Mouse (Mus musculus): Measurements from ENCODE around the gene Il17rb.

Il17rb gene

DNA sequence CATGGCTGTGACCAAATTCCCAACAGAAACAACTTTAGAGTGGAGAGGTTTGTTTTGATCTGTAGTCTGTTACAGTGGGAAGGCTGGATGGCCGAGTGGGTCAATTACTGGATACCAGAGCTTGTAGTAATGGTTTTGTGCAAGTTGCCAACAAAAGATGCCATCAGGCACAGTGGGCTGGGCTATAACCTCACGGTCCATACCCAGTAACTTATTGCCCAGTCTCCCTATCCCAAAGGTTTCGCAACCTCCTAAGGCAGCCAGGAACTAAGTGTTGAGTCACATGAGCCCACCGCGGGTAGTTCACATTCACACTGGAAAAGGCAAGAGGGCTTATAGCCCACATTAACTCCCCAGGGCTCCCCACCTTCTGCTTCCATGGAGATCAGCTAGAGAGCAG lies 8.0 kb upstream of the Il17rb start:
- DNase-seq (ENCODE audit: low read depth, low spot score), result no peak

- no peak for DNase-seq (ENCODE audit: low read depth, low spot score)
These were observed 6.3 kb upstream of the Il17rb start for GRCm38 (mm10) chr14:30015008-30015407.

- no peak for DNase-seq (ENCODE audit: low read depth, low spot score)
These were observed 5.8 kb upstream of the Il17rb start for GRCm38 (mm10) chr14:30014487-30014886.

GRCm38 (mm10) chr14:30011886-30012560 lies 3.3 kb upstream of the Il17rb start:
- DNase-seq (ENCODE audit: low read depth, low spot score), result no peak

- no peak for DNase-seq (ENCODE audit: low read depth, low spot score)
These were observed 1.3 kb upstream of the Il17rb start for GRCm38 (mm10) chr14:30009864-30010560.

DNA sequence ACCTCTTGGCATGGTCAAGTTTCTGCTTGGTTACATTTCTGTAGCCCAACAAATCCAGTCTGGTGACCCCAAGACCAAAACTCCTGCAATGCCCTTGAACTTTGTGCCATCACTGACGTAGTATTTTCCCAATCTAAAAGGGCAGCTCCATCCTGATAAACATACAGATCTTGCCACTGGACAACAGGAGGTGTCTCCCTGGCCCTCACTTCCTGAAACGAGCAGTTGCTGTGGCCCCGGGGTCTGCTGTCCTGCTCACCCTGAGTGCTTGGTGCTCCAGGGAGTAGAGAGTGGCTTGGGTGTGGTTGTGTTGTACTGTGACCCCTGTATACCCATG lies 9.3 kb downstream of the Il17rb start:
- no peak for DNase-seq (ENCODE audit: low read depth, low spot score)

DNA sequence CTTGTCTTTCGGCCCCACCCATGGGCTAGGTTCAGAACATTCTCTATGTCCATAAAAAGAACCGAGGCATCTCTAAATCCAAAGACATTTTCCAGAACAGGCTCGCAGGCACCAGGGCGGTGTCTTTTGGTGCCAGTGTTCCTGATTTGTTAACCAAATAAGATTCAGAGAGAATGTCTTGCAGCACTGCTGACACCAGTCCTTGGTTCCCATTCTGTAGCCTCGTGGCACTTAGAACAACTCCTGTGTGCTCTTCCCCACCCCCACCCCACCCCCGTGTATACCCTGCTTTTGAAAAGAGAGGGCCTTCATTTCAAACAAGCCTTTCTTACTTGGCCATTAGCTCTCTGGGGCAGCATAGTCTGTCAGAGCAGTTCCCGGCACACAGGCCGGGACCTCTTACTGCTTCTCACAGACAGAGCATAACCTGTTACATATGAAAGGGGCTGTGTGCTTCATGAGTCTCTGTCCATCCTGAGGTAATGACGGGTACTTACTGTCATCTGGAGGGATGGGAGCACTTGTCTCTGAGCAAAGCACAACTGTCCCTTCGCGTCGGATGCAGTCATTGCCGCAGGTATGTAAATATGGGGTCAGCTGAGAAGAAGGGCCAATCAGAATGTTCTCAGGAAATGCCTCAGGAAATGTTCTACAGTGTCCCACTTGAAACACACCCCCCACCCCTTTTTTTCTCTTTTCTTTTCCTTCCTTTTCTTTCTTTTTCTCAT lies 9.8 kb downstream of the Il17rb start:
- DNase-seq (ENCODE audit: low read depth, low spot score), result no peak

GRCm38 (mm10) chr14:29997345-29997744 lies 11.4 kb downstream of the Il17rb start:
- DNase-seq (ENCODE audit: low read depth, low spot score), result no peak

- DNase-seq (ENCODE audit: low read depth, low spot score), result no peak
These were observed 12.5 kb downstream of the Il17rb start for GRCm38 (mm10) chr14:29996000-29996751.

DNA sequence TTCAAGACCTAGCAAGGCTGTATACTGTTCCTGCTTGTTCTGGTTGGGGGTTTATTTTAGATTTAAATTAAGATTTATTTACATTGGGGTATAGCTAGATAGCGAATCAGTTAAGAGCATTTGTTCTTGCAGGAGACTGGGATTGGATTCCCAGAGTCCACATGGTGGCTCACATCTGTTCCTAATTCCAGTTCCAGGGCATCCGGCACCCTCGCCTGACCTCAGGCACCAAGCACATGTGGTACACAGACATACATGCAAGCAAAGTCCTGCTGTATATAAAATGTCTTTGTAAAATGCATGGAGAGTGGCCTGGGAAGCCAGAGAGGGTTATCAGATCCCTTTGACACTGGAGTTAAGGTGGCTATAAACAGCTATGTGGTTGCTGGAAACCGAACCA lies 13.7 kb downstream of the Il17rb start:
- DNase-seq (ENCODE audit: low read depth, low spot score), result peak; percentile 42

- no peak for DNase-seq (ENCODE audit: low read depth, low spot score)
These were observed 20.4 kb downstream of the Il17rb start for GRCm38 (mm10) chr14:29988337-29988736.

DNA sequence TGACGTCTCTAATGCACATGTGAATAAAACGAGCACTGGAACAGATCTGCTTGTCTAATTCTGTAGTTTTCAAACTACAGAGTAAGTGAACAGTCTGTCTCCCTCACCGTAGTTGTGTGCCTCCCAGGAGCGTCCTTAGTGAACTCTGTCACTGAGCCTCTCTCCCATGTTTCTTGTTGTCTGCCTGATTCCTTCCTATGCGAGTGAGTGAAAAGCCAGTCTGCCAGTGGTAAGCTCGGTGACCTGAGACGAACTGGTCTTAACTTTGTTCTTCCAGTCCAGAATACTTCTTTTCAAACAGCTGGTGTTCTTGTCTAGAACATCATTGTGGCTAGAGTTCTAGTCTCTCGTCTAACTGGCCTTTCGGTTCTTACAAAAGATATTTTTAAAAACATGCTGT lies 21.0 kb downstream of the Il17rb start:
- no peak for DNase-seq (ENCODE audit: low read depth, low spot score)

DNA sequence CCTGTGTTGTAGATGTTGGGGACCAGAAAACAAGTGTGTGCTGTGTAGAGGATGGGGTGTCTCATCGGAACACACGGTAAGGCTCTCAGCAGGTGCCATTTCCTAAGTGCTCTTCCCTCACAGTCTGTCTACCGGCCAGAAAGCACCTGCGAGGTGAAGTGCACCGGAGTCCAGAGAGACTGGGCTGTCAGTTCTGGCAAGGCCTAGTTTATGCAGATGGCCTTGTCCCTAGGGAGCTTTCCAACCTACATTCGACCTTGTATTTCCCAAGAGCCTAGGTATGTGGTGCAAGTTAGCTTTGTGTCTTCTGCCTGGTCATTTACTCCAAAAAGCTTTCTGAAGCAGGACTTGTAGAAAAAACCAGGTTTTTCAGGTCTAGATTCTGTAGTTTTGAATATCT lies 21.4 kb downstream of the Il17rb start:
- DNase-seq (ENCODE audit: low read depth, low spot score), result no peak

DNA sequence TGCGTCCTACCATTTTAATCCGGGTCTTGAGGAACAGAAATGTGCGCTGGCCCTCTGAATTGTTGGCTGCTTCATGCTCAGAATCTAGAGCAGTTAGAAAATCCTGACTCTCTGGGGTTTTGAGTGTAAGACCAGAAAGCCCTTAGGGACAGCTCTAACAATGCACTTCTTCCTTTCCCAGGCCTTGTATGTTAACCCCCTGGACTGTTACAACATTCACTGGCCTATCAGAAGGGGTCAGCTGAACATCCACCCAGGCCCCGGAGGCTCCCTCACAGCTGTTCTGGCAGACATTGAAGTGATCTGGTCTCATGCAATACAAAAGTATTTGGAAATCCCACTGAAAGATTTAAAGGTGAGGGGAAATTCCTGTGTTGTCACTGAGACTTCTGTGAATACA lies 22.6 kb downstream of the Il17rb start:
- DNase-seq (ENCODE audit: low read depth, low spot score), result no peak

DNA sequence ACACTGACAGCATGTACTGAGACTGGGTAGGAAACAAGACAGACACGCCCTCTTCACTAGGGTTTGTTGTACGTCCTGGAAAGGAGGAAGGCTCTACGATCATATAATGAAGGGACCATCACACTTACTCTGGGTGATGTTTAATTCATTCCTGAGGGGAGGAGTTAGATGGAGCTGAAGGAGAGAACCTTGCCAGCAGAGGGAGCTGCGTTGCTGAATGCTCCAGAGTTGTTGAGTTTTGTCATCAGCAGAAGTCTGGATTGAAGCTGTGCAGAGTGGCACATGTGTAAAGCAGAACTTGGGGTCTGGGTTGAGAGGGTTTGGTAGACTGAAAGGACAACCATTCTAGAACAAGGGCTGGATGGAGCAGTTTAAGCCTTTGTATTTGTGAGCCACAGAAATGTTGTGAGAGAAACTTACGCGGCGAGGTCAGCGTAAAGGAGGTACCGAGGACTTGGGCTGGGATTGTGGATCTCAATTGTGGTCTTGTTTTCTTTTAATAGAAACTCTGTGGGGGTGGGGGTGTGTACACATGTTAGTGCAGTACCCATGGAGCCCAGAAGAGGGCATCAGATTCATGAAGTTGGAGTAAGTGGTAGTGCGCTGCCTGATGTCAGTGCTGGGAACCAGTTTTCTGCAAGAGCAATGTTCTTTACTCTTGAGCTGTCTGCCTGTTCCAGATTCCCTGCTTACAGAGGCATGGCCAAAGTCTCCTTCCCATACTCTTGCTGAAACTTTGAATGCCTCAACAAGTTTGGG lies 28.1 kb downstream of the Il17rb start:
- DNase-seq (ENCODE audit: low read depth, low spot score), result peak; percentile 26

DNA sequence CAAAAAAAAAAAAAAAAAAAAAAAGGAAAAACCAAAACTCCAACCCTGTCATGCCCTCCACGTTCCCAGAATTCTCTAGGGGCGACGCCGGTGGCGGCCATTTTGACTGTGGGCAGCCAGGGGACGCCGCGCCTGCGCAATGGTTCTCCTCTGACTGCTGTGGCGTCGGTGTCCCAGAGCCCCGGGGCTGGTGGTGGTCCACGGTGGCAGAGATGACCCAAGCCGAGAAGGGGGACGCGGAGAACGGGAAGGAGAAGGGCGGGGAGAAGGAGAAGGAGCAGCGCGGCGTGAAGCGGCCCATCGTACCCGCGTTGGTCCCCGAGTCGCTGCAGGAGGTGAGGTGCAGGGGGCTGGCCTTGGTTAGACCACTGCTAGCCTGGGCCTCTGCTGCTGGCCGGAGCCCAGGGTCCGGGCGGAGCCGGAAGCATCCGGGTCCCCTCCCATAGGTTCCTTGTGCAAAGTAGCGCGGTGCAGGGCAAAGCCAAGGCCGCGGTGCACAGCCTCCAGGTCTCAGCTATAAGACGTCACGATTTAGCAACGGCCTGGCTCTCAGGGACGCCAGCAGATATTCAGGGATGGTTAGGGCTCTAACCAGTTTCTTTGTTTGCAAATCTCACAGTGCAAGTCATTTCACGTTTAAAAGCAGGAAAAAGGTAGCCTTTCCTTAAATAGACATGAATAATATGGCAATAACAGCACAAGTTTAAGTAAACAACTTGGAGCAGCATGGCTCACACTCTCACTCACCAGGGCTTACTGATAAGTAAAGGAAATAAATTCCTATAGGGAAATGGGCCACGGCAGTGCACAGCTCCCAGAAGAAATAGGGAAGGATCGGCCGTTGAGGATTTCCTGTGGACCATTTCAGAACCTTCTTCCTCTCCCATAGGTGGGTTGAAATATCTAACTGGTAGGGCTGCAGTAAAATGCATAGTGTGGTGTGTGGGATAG lies 30.2 kb downstream of the Il17rb start, which contains the start of gene Actr8:
TSS of gene Actr8 (plus strand) at position 84 of the 951 bp plus-strand sequence.
- peak; percentile 92 for DNase-seq (ENCODE audit: low read depth, low spot score)

- no peak for DNase-seq (ENCODE audit: low read depth, low spot score)
These were observed 31.8 kb downstream of the Il17rb start for GRCm38 (mm10) chr14:29976927-29977326.

- DNase-seq (ENCODE audit: low read depth, low spot score), result no peak
These were observed 36.7 kb downstream of the Il17rb start for GRCm38 (mm10) chr14:29971993-29972392.

DNA sequence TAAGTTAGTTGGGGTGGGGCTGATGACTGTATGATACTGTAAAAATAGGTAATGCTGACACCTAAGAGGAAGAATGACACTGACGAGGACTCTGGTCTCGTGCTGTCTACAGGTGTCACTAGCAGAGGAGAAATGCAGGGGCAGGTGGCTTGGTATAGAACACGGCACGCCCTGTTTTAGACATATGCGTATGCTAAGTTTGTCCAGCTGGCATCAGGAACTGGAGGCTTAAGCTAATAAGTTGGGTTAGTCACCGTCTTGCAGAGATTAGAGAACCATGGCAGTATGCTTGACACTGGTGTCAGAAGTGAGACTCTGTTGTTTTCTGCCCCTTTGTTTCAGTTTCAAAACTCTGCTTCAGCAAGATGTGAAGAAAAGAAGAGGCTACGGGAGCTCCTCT lies 37.2 kb downstream of the Il17rb start:
- DNase-seq (ENCODE audit: low read depth, low spot score), result no peak
